Mouse (Mus musculus) forebrain, embryonic 12.5 days (tissue): ENCODE measurements around the gene Mrtfb. TPM values are rescaled to one million over a fixed set of nuclear protein-coding genes. Genes with fewer than 3 reads are reported as not detected.

Experiments
- ATAC-seq: fragments of 200-750 bp; cut with Nextera tagmentation; 2 replicates; pipeline ENCODE4 v1.8.0; 2017; ENCODE audit warnings: moderate TSS enrichment; ENCODE audit not compliant: low FRiP score
- H3K27ac ChIP-seq: fragments of 300-500 bp; sonication (generic); 2 replicates; pipeline ENCODE4 v1.5.1; 2016; ENCODE audit warnings: mild to moderate bottlenecking
- H3K27me3 ChIP-seq: fragments of 300-500 bp; sonication (generic); 2 replicates; pipeline ENCODE4 v1.6.1; 2016; ENCODE audit warnings: mild to moderate bottlenecking
- H3K36me3 ChIP-seq: fragments of 300-500 bp; sonication (generic); replicated peaks from 2 replicates; pipeline ENCODE4 v1.6.1; 2016; ENCODE audit warnings: mild to moderate bottlenecking
- H3K4me1 ChIP-seq: fragments of 300-500 bp; sonication (generic); 2 replicates; pipeline ENCODE4 v1.6.1; 2016
- H3K4me2 ChIP-seq: fragments of 300-500 bp; sonication (generic); 2 replicates; pipeline ENCODE4 v1.6.1; 2016; ENCODE audit warnings: mild to moderate bottlenecking, moderate library complexity
- H3K4me3 ChIP-seq: fragments of 300-500 bp; sonication (generic); replicated peaks from 2 replicates; pipeline ENCODE4 v1.5.1; 2016; ENCODE audit warnings: mild to moderate bottlenecking
- H3K9ac ChIP-seq: fragments of 300-500 bp; sonication (generic); 2 replicates; pipeline ENCODE4 v1.6.1; 2016; ENCODE audit warnings: mild to moderate bottlenecking
- H3K9me3 ChIP-seq: fragments of 300-500 bp; sonication (generic); 2 replicates; pipeline ENCODE4 v1.6.1; 2016
- WGBS: fragments of 180-500 bp; shearing (Covaris S2); methylation state at CpG from one replicate; pipeline ENCODE4 v1.1.7; 2016; 5-methylcytosine and 5-hydroxymethylcytosine counted together
- polyA plus RNA-seq: library from polyadenylated mRNA; unstranded; fragments of >200 nt; fragmentation: Nextera tagmentation; extraction: Ambion mirVana; gene quantifications from 2 replicates; pipeline ENCODE4 v1.2.1, GENCODE M21; 2016

Gene Mrtfb
- polyA plus RNA-seq, 1 experiment from 2014 or later: 15.5 TPM

GRCm38 (mm10) chr16:13297860-13298259, 41.6 kb downstream of the Mrtfb start:
- 76% methylated on average over 1 of the region's 1 CpGs for WGBS
- H3K4me3 ChIP-seq: no peak overlapping the region
- no peaks in the 10 kb centered on the region for H3K4me1 ChIP-seq
- ATAC-seq: no peak
- H3K9ac ChIP-seq: no peak overlapping the region
- H3K36me3 ChIP-seq: no peaks in the 10 kb centered on the region
- no peaks in the 10 kb centered on the region for H3K27me3 ChIP-seq
- no peak overlapping the region for H3K4me2 ChIP-seq
- no peaks in the 10 kb centered on the region for H3K9me3 ChIP-seq
- no peak overlapping the region for H3K27ac ChIP-seq

- Histone ChIP-seq H3K27ac (no peak overlapping the region), H3K9me3 (no peaks in the 10 kb centered on the region), H3K4me3 (no peak overlapping the region), H3K27me3 (no peaks in the 10 kb centered on the region), H3K9ac (no peak overlapping the region), H3K4me2 (no peak overlapping the region), H3K36me3 (no peaks in the 10 kb centered on the region), H3K4me1 (no peaks in the 10 kb centered on the region)
- 82% methylated on average over 2 of the region's 2 CpGs for WGBS
- no peak for ATAC-seq
Observed at GRCm38 (mm10) chr16:13298991-13299390, 42.7 kb downstream of the Mrtfb start.

GRCm38 (mm10) chr16:13306065-13306695, 49.9 kb downstream of the Mrtfb start:
- Histone ChIP-seq H3K36me3 (no peaks in the 10 kb centered on the region), H3K4me3 (no peak overlapping the region), H3K9ac (no peak overlapping the region), H3K27me3 (no peaks in the 10 kb centered on the region), H3K27ac (no peak overlapping the region), H3K4me2 (no peak overlapping the region), H3K4me1 (no peaks in the 10 kb centered on the region), H3K9me3 (no peaks in the 10 kb centered on the region)
- ATAC-seq: no peak
- WGBS: 92% methylated on average over 3 of the region's 3 CpGs

- H3K9ac ChIP-seq: no peak overlapping the region
- WGBS: 85% methylated on average over 1 of the region's 1 CpGs
- no peak for ATAC-seq
Observed at GRCm38 (mm10) chr16:13310096-13310683, 53.9 kb downstream of the Mrtfb start.

GRCm38 (mm10) chr16:13311374-13311773, 55.1 kb downstream of the Mrtfb start:
- 95% methylated on average over 1 of the region's 1 CpGs for WGBS
- Histone ChIP-seq H3K9me3 (no peaks in the 10 kb centered on the region), H3K4me3 (no peak overlapping the region), H3K36me3 (0 out of 2 replicates have a peak, but pooled peaks cover 3% of the 10 kb centered on the region), H3K27ac (no peak overlapping the region), H3K27me3 (no peaks in the 10 kb centered on the region), H3K4me1 (no peaks in the 10 kb centered on the region), H3K9ac (no peak overlapping the region), H3K4me2 (no peak overlapping the region)
- no peak for ATAC-seq

More at GRCm38 (mm10) chr16:13310096-13310683, 53.9 kb downstream of the Mrtfb start:
- Histone ChIP-seq H3K27ac (no peak overlapping the region), H3K4me1 (no peaks in the 10 kb centered on the region), H3K4me3 (no peak overlapping the region), H3K4me2 (no peak overlapping the region), H3K9me3 (no peaks in the 10 kb centered on the region), H3K36me3 (0 out of 2 replicates have a peak, but pooled peaks cover 3% of the 10 kb centered on the region), H3K27me3 (no peaks in the 10 kb centered on the region)

- 95% methylated on average over 5 of the region's 5 CpGs for WGBS
- H3K9me3 ChIP-seq: no peaks in the 10 kb centered on the region
Observed at GRCm38 (mm10) chr16:13313096-13313719, 56.9 kb downstream of the Mrtfb start.

GRCm38 (mm10) chr16:13323751-13324150, 67.5 kb downstream of the Mrtfb start:
- no peak for ATAC-seq
- WGBS: 44% methylated on average over 6 of the region's 6 CpGs
- no peak overlapping the region for H3K4me3 ChIP-seq

More at GRCm38 (mm10) chr16:13313096-13313719, 56.9 kb downstream of the Mrtfb start:
- Histone ChIP-seq H3K9ac (no peak overlapping the region), H3K36me3 (0 out of 2 replicates have a peak, but pooled peaks cover 3% of the 10 kb centered on the region), H3K27ac (no peak overlapping the region), H3K4me3 (no peak overlapping the region), H3K27me3 (no peaks in the 10 kb centered on the region), H3K4me2 (no peak overlapping the region), H3K4me1 (no peaks in the 10 kb centered on the region)
- ATAC-seq: no peak

GRCm38 (mm10) chr16:13326622-13327021, 70.3 kb downstream of the Mrtfb start:
- H3K27ac ChIP-seq: no peak overlapping the region
- no peak for ATAC-seq
- no peaks in the 10 kb centered on the region for H3K9me3 ChIP-seq
- H3K36me3 ChIP-seq: peaks cover 5% of the 10 kb centered on the region; the same call in 1 of the 2 replicates
- no peak overlapping the region for H3K9ac ChIP-seq
- peaks cover 5% of the 10 kb centered on the region for H3K4me1 ChIP-seq
- no peak overlapping the region for H3K4me3 ChIP-seq
- H3K27me3 ChIP-seq: no peaks in the 10 kb centered on the region
- WGBS: 93% methylated on average over 3 of the region's 3 CpGs
- no peak overlapping the region for H3K4me2 ChIP-seq

More at GRCm38 (mm10) chr16:13323751-13324150, 67.5 kb downstream of the Mrtfb start:
- Histone ChIP-seq H3K36me3 (peaks cover 5% of the 10 kb centered on the region; the same call in 1 of the 2 replicates), H3K4me1 (no peaks in the 10 kb centered on the region), H3K9me3 (no peaks in the 10 kb centered on the region), H3K4me2 (no peak overlapping the region), H3K27me3 (no peaks in the 10 kb centered on the region), H3K27ac (no peak overlapping the region), H3K9ac (no peak overlapping the region)

- no peak overlapping the region for H3K9ac ChIP-seq
Observed at GRCm38 (mm10) chr16:13328646-13329045, 72.4 kb downstream of the Mrtfb start.

GRCm38 (mm10) chr16:13329640-13330039, 73.4 kb downstream of the Mrtfb start:
- 85% methylated on average over 3 of the region's 3 CpGs for WGBS
- Histone ChIP-seq H3K9ac (no peak overlapping the region), H3K4me2 (no peak overlapping the region), H3K27ac (no peak overlapping the region), H3K36me3 (peaks cover 5% of the 10 kb centered on the region; the same call in 1 of the 2 replicates), H3K9me3 (no peaks in the 10 kb centered on the region), H3K4me1 (peaks cover 5% of the 10 kb centered on the region), H3K27me3 (no peaks in the 10 kb centered on the region), H3K4me3 (no peak overlapping the region)
- no peak for ATAC-seq

More at GRCm38 (mm10) chr16:13328646-13329045, 72.4 kb downstream of the Mrtfb start:
- 88% methylated on average over 4 of the region's 4 CpGs for WGBS
- Histone ChIP-seq H3K4me2 (no peak overlapping the region), H3K36me3 (peaks cover 5% of the 10 kb centered on the region; the same call in 1 of the 2 replicates), H3K4me1 (peaks cover 5% of the 10 kb centered on the region), H3K4me3 (no peak overlapping the region), H3K27me3 (no peaks in the 10 kb centered on the region), H3K27ac (no peak overlapping the region), H3K9me3 (no peaks in the 10 kb centered on the region)
- no peak for ATAC-seq

- H3K4me1 ChIP-seq: peaks cover 5% of the 10 kb centered on the region
- no peak overlapping the region for H3K9ac ChIP-seq
- H3K27ac ChIP-seq: 0 out of 2 replicates have a peak overlapping the region, but pooled peaks have one; percentile 31
- no peak overlapping the region for H3K4me2 ChIP-seq
- no peaks in the 10 kb centered on the region for H3K9me3 ChIP-seq
- no peak for ATAC-seq
- H3K27me3 ChIP-seq: no peaks in the 10 kb centered on the region
- peaks cover 5% of the 10 kb centered on the region; the same call in 1 of the 2 replicates for H3K36me3 ChIP-seq
- H3K4me3 ChIP-seq: no peak overlapping the region
- WGBS: 76% methylated on average over 6 of the region's 6 CpGs
Observed at GRCm38 (mm10) chr16:13330221-13330659, 74.0 kb downstream of the Mrtfb start.

- no peaks in the 10 kb centered on the region for H3K9me3 ChIP-seq
- no peak overlapping the region for H3K4me2 ChIP-seq
- 68% methylated on average over 3 of the region's 3 CpGs for WGBS
- ATAC-seq: no peak
- no peaks in the 10 kb centered on the region for H3K36me3 ChIP-seq
- H3K9ac ChIP-seq: no peak overlapping the region
- no peak overlapping the region for H3K4me3 ChIP-seq
- H3K27me3 ChIP-seq: no peaks in the 10 kb centered on the region
- peaks cover 5% of the 10 kb centered on the region for H3K4me1 ChIP-seq
- no peak overlapping the region for H3K27ac ChIP-seq
Observed at GRCm38 (mm10) chr16:13331898-13332297, 75.6 kb downstream of the Mrtfb start.
